ENCODE assay signal across 15 mouse cellular contexts in genomic region chr10:89345606-89346005, GRCm38 (mm10). TPM values are rescaled to one million over a fixed set of nuclear protein-coding genes. Genes with fewer than 3 reads are reported as not detected.
A peak's percentile ranks its signal among the peaks of the same experiment; 100 is the strongest.
DNase-seq lines count a peak whose midpoint lies in the region; ATAC-seq and TF ChIP-seq lines count a peak whose summit lies in the region.
"Had no signal": no experiment of that assay in that cellular context is flagged by ENCODE, and none has a peak within 500 bp of the region (broad histone marks: within the 10 kb centered on the region; RNA-seq: fewer than 3 reads in every experiment).

No protein-coding gene starts in this region.

- no peaks in the 10 kb centered on the region for H3K36me3 ChIP-seq in forebrain, embryonic 14.5 days (ENCODE audit: control insufficient read depth, insufficient read depth, low read length)
- H3K36me3 ChIP-seq in forebrain, embryonic 10.5 days (replicated peaks): no peaks in the 10 kb centered on the region
- H3K36me3 ChIP-seq in heart, embryonic 16.5 days (ENCODE audit: control insufficient read depth, insufficient read depth): no peaks in the 10 kb centered on the region
- H3K36me3 ChIP-seq in heart, adult 2 months (ENCODE audit: control insufficient read depth, insufficient read depth, low read length): peaks cover 2% of the 10 kb centered on the region; the same call in 1 of the 2 replicates
- no peaks in the 10 kb centered on the region for H3K36me3 ChIP-seq in limb, embryonic 13.5 days
- no peaks in the 10 kb centered on the region for H3K36me3 ChIP-seq in limb, embryonic 10.5 days
- H3K36me3 ChIP-seq: embryonic facial prominence, embryonic 13.5 days; limb, embryonic 15.5 days had no signal

- no peaks in the 10 kb centered on the region for H3K9me3 ChIP-seq in forebrain, embryonic 14.5 days (replicated peaks; ENCODE audit: control insufficient read depth, low read length)
- no peaks in the 10 kb centered on the region for H3K9me3 ChIP-seq in forebrain, embryonic 10.5 days
- no peaks in the 10 kb centered on the region for H3K9me3 ChIP-seq in heart, embryonic 16.5 days (replicated peaks; ENCODE audit: control insufficient read depth, low read length)
- H3K9me3 ChIP-seq in limb, embryonic 13.5 days: no peaks in the 10 kb centered on the region
- H3K9me3 ChIP-seq in limb, embryonic 10.5 days (replicated peaks): no peaks in the 10 kb centered on the region
- H3K9me3 ChIP-seq: embryonic facial prominence, embryonic 13.5 days; limb, embryonic 15.5 days had no signal

- intact Hi-C loops in heart, adult 2 months (cut with DNase I): no loop called here

- peak; percentile 12 for DNase-seq in forebrain, embryonic 14.5 days (ENCODE audit: low spot score)
- DNase-seq in forebrain, embryonic 10.5 days (ENCODE audit: extremely low spot score, low spot score): no peak
- DNase-seq in heart, adult 2 months: no peak
- DNase-seq in limb, embryonic 10.5 days (ENCODE audit: low spot score): no peak
- no peak for DNase-seq in ovary, postnatal 14 days (ENCODE audit: low spot score)
- DNase-seq: liver, postnatal 0 days; thymus, adult 18-20 months had no signal

- H3K4me2 ChIP-seq in forebrain, embryonic 14.5 days (ENCODE audit: low read length): no peak overlapping the region
- H3K4me2 ChIP-seq in heart, embryonic 16.5 days (ENCODE audit: low read depth, low read length): peak overlapping the region; percentile 97
- H3K4me2 ChIP-seq in limb, embryonic 13.5 days (replicated peaks): peak overlapping the region; percentile 94; the same call in 1 of the 2 replicates

- H3K79me2 ChIP-seq in heart, adult 2 months (replicated peaks; ENCODE audit: control insufficient read depth, insufficient read depth, low read length): no peaks in the 10 kb centered on the region

- H3K4me3 ChIP-seq in forebrain, embryonic 14.5 days (ENCODE audit: low read depth, low read length): no peak overlapping the region
- H3K4me3 ChIP-seq in forebrain, embryonic 10.5 days: no peak overlapping the region
- H3K4me3 ChIP-seq in heart, embryonic 16.5 days (ENCODE audit: low read length): peak overlapping the region; percentile 80; the same call in 1 of the 2 replicates
- H3K4me3 ChIP-seq in heart, adult 2 months: no peak overlapping the region
- H3K4me3 ChIP-seq in limb, embryonic 13.5 days: no peak overlapping the region
- no peak overlapping the region for H3K4me3 ChIP-seq in limb, embryonic 10.5 days

- no peak overlapping the region for H3K9ac ChIP-seq in forebrain, embryonic 14.5 days (ENCODE audit: low read length)
- no peak overlapping the region for H3K9ac ChIP-seq in heart, embryonic 16.5 days (ENCODE audit: low read length)
- H3K9ac ChIP-seq in heart, adult 2 months (ENCODE audit: low read depth, low read length): no peak overlapping the region
- no peak overlapping the region for H3K9ac ChIP-seq in limb, embryonic 13.5 days
- H3K9ac ChIP-seq: limb, embryonic 15.5 days; liver, postnatal 0 days had no signal

- TF ChIP-seq EP300 in heart, adult 2 months (IDR thresholded peaks at IDR 0.05; ENCODE audit: insufficient read depth, low read depth, low read length): no peak

- ATAC-seq in forebrain, embryonic 14.5 days: no peak
- no peak for ATAC-seq in heart, embryonic 16.5 days (replicated peaks; ENCODE audit: extremely low read depth, insufficient read depth, low FRiP score)
- no peak for ATAC-seq in limb, embryonic 13.5 days (ENCODE audit: low FRiP score, low read depth)
- ATAC-seq: inflammation-experienced regulatory T-cells, adult 6 months; liver, postnatal 0 days had no signal

- WGBS in forebrain, embryonic 14.5 days: 71% methylated on average over 6 of the region's 6 CpGs
- 74% methylated on average over 6 of the region's 6 CpGs for WGBS in forebrain, embryonic 10.5 days
- 75% methylated on average over 6 of the region's 6 CpGs for WGBS in heart, embryonic 16.5 days
- WGBS in heart, adult 2 months: 62% methylated on average over 6 of the region's 6 CpGs
- WGBS in limb, embryonic 13.5 days: 70% methylated on average over 6 of the region's 6 CpGs
- WGBS in limb, embryonic 10.5 days: 61% methylated on average over 6 of the region's 6 CpGs

- TF ChIP-seq CTCF in heart, adult 2 months (IDR thresholded peaks at IDR 0.05): no peak

- H3K4me1 ChIP-seq in forebrain, embryonic 14.5 days (ENCODE audit: control insufficient read depth, insufficient read depth, low read length): peaks cover 5% of the 10 kb centered on the region; the same call in 1 of the 2 replicates
- H3K4me1 ChIP-seq in forebrain, embryonic 10.5 days: peaks cover 12% of the 10 kb centered on the region
- peaks cover 25% of the 10 kb centered on the region for H3K4me1 ChIP-seq in heart, embryonic 16.5 days (ENCODE audit: control insufficient read depth, insufficient read depth, low read length)
- peaks cover 1% of the 10 kb centered on the region for H3K4me1 ChIP-seq in heart, adult 2 months (ENCODE audit: control insufficient read depth, insufficient read depth, low read length)
- H3K4me1 ChIP-seq in limb, embryonic 13.5 days: peaks cover 9% of the 10 kb centered on the region; the same call in 1 of the 2 replicates
- peaks cover 10% of the 10 kb centered on the region for H3K4me1 ChIP-seq in limb, embryonic 10.5 days

- no peak overlapping the region for H3K27ac ChIP-seq in forebrain, embryonic 14.5 days (ENCODE audit: low read depth, low read length)
- H3K27ac ChIP-seq in forebrain, embryonic 10.5 days: no peak overlapping the region
- H3K27ac ChIP-seq in heart, embryonic 16.5 days (ENCODE audit: low read length): no peak overlapping the region
- no peak overlapping the region; the same call in 1 of the 2 replicates for H3K27ac ChIP-seq in heart, adult 2 months
- H3K27ac ChIP-seq in limb, embryonic 13.5 days: no peak overlapping the region
- no peak overlapping the region for H3K27ac ChIP-seq in limb, embryonic 10.5 days
- H3K27ac ChIP-seq: embryonic facial prominence, embryonic 13.5 days; limb, embryonic 15.5 days had no signal

- no peak for TF ChIP-seq POLR2A in heart, adult 2 months (IDR thresholded peaks at IDR 0.05; ENCODE audit: insufficient read depth, low read depth, low read length)

- peaks cover 36% of the 10 kb centered on the region for H3K27me3 ChIP-seq in forebrain, embryonic 14.5 days (replicated peaks; ENCODE audit: control insufficient read depth, insufficient read depth, low read length)
- H3K27me3 ChIP-seq in forebrain, embryonic 10.5 days (ENCODE audit: poor library complexity, severe bottlenecking): peaks cover 61% of the 10 kb centered on the region
- H3K27me3 ChIP-seq in heart, embryonic 16.5 days (ENCODE audit: control insufficient read depth, insufficient read depth, low read length): peaks cover 6% of the 10 kb centered on the region; the same call in 1 of the 2 replicates
- no peaks in the 10 kb centered on the region for H3K27me3 ChIP-seq in heart, adult 2 months (ENCODE audit: control insufficient read depth, insufficient read depth, low read length)
- H3K27me3 ChIP-seq in limb, embryonic 13.5 days: peaks cover 57% of the 10 kb centered on the region
- peaks cover 56% of the 10 kb centered on the region for H3K27me3 ChIP-seq in limb, embryonic 10.5 days (ENCODE audit: low read depth, poor library complexity, severe bottlenecking)

RNA-seq across cellular contexts. Expression of gene Ano4, which starts 1.0 kb away (rescaled TPM):
- polyA plus RNA-seq in forebrain, embryonic 14.5 days (2014; fragmentation: Nextera tagmentation; extraction: Ambion mirVana): 4.7 and 5.9 TPM in 2 replicates
- 0.22 and 0.41 TPM in 2 replicates for polyA plus RNA-seq in forebrain, embryonic 10.5 days (2016; fragmentation: Nextera tagmentation; extraction: Ambion mirVana)
- 2.5 and 3.5 TPM in 2 replicates for polyA plus RNA-seq in heart, embryonic 16.5 days (2015; fragmentation: Nextera tagmentation; extraction: Ambion mirVana)
- 1 to 10 TPM; 7.2 to 7.5 TPM for total RNA-seq in heart, adult 2 months (2021)
- 4.3 and 5.5 TPM in 2 replicates for polyA plus RNA-seq in heart, adult 2 months (2012; rRNA removed)
- polyA plus RNA-seq in limb, embryonic 13.5 days (2015; fragmentation: Nextera tagmentation; extraction: Ambion mirVana): 0.25 and 0.51 TPM in 2 replicates
- 1.1 and 1.2 TPM in 2 replicates for polyA plus RNA-seq in limb, embryonic 10.5 days (2016; fragmentation: Nextera tagmentation; extraction: Ambion mirVana)
- total RNA-seq: MEL; neutrophil, adult 5-6 weeks had no signal
- polyA plus RNA-seq: inflammation-experienced regulatory T-cells, adult 6 months; liver, postnatal 0 days; small intestine, adult 2 months had no signal
